In the genomic region with DNA sequence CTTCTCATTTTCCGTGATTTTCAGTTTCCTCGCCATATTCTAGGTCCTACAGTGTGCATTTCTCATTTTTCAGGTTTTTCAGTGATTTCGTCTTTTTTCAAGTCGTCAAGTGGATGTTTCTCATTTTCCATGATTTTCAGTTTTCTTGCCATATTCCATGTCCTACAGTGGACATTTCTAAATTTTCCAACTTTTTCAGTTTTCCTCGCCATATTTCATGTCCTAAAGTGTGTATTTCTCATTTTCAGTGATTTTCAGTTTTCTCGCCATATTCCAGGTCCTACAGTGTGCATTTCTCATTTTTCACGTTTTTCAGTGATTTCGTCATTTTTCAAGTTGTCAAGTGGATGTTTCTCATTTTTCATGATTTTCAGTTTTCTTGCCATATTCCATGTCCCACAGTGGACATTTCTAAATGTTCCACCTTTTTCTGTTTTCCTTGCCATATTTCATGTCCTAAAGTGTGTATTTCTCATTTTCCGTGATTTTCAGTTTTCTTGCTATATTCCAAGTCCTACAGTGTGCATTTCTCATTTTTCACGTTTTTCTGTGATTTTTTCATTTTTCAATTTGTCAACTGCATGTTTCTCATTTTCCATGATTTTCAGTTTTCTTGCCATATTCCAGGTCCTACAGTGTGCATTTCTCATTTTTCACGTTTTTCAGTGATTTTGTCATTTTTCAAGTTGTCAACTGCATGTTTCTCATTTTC, we compare ENCODE assay signal across 8 mouse cellular contexts. TPM values are rescaled to one million over a fixed set of nuclear protein-coding genes. Genes with fewer than 3 reads are reported as not detected.
DNase-seq lines count a peak whose midpoint lies in the region; ATAC-seq and TF ChIP-seq lines count a peak whose summit lies in the region.
"Not testable (repeated sequence)": the region's sequence is repeated elsewhere in the genome, so short reads cannot be mapped to it uniquely, and the experiment has no call there.

No protein-coding gene starts in this region.

- not testable (repeated sequence) for H3K4me2 ChIP-seq in forebrain, embryonic 15.5 days (replicated peaks); heart, postnatal 0 days (ENCODE audit: low read depth, low read length); stomach, embryonic 14.5 days (replicated peaks; ENCODE audit: low read depth, low read length)

- TF ChIP-seq CTCF in heart, postnatal 0 days (IDR thresholded peaks at IDR 0.05; ENCODE audit: low read depth); liver, adult 2 months (IDR thresholded peaks at IDR 0.05; ENCODE audit: low read depth, low read length): not testable (repeated sequence)

- H3K27me3 ChIP-seq in forebrain, embryonic 15.5 days; heart, postnatal 0 days (ENCODE audit: control insufficient read depth, insufficient read depth, low read length); liver, adult 2 months (ENCODE audit: control insufficient read depth, insufficient read depth, low read length); stomach, embryonic 14.5 days (ENCODE audit: control insufficient read depth, insufficient read depth, low read length): not testable (repeated sequence)

- peaks cover 14% of the 10 kb centered on the region for H3K9me3 ChIP-seq in forebrain, embryonic 15.5 days
- not testable (repeated sequence) for H3K9me3 ChIP-seq in heart, postnatal 0 days (replicated peaks; ENCODE audit: control insufficient read depth, low read length); stomach, embryonic 14.5 days (ENCODE audit: control insufficient read depth, low read depth, low read length)

- H3K4me3 ChIP-seq in forebrain, embryonic 15.5 days; heart, postnatal 0 days (ENCODE audit: low read depth, low read length); liver, adult 2 months (ENCODE audit: insufficient read depth, low read depth, low read length); stomach, embryonic 14.5 days (ENCODE audit: low read depth, low read length): not testable (repeated sequence)

- TF ChIP-seq POLR2A in liver, adult 2 months (IDR thresholded peaks at IDR 0.05; ENCODE audit: extremely low read depth, insufficient read depth, low read length), result not testable (repeated sequence)

- not testable (repeated sequence) for H3K36me3 ChIP-seq in forebrain, embryonic 15.5 days; heart, postnatal 0 days (replicated peaks; ENCODE audit: control insufficient read depth, insufficient read depth, low read length); liver, adult 2 months (ENCODE audit: control insufficient read depth, insufficient read depth, low read length); stomach, embryonic 14.5 days (ENCODE audit: control insufficient read depth, insufficient read depth, low read length)

- peak; percentile 74 for DNase-seq in cerebellum, adult 11 months
- peak; percentile 5 for DNase-seq in heart, postnatal 0 days (ENCODE audit: low spot score)
- DNase-seq in kidney, postnatal 14 days, result peak; percentile 100
- DNase-seq in liver, adult 2 months (ENCODE audit: extremely low read depth, low read depth, low spot score), result peak; percentile 34

- ATAC-seq in CD4-positive, CD25-positive, alpha-beta regulatory T cell, adult 4 months, result peak; percentile 44
- ATAC-seq in forebrain, embryonic 15.5 days (replicated peaks), result peak; percentile 90
- peak; percentile 72 for ATAC-seq in heart, postnatal 0 days (ENCODE audit: insufficient read depth, low read depth)
- ATAC-seq in monocyte, adult 5-6 weeks (replicated peaks; ENCODE audit: insufficient number of reproducible peaks, low FRiP score, low TSS enrichment, poor library complexity, severe bottlenecking), result 0 out of 2 replicates have a peak, but pooled peaks have one; percentile 47
- ATAC-seq in stomach, embryonic 14.5 days (ENCODE audit: insufficient number of reproducible peaks, insufficient read depth, low FRiP score, low read depth), result peak; percentile 81

- not testable (repeated sequence) for H3K9ac ChIP-seq in forebrain, embryonic 15.5 days (replicated peaks); heart, postnatal 0 days (replicated peaks; ENCODE audit: low read depth, low read length); liver, adult 2 months (ENCODE audit: low read depth, low read length); stomach, embryonic 14.5 days (replicated peaks; ENCODE audit: low read depth, low read length)

- not testable (repeated sequence) for TF ChIP-seq EP300 in heart, postnatal 0 days (IDR thresholded peaks at IDR 0.05; ENCODE audit: low read depth)

- H3K79me2 ChIP-seq in liver, adult 2 months (ENCODE audit: control insufficient read depth, insufficient read depth, low read length), result not testable (repeated sequence)

- 69% methylated on average over 9 of the region's 11 CpGs for WGBS in forebrain, embryonic 15.5 days
- 52% methylated on average over 8 of the region's 11 CpGs for WGBS in heart, postnatal 0 days
- 67% methylated on average over 9 of the region's 11 CpGs for WGBS in liver, adult 2 months
- 57% methylated on average over 8 of the region's 11 CpGs for WGBS in stomach, embryonic 14.5 days

- not testable (repeated sequence) for H3K27ac ChIP-seq in forebrain, embryonic 15.5 days (replicated peaks); heart, postnatal 0 days (ENCODE audit: low read depth); liver, adult 2 months (replicated peaks; ENCODE audit: insufficient read depth, low read depth, low read length); stomach, embryonic 14.5 days (ENCODE audit: low read length)

- H3K4me1 ChIP-seq in forebrain, embryonic 15.5 days; heart, postnatal 0 days (ENCODE audit: control insufficient read depth, insufficient read depth); liver, adult 2 months (ENCODE audit: control insufficient read depth, insufficient read depth, low read length); stomach, embryonic 14.5 days (ENCODE audit: control insufficient read depth, insufficient read depth, low read length): not testable (repeated sequence)

RNA-seq across cellular contexts. Expression of a gene that starts 1.0 kb away (rescaled TPM):
- 1 to 10 TPM in 1 of 2 experiments, not detected in 1; 2.6 TPM for polyA plus RNA-seq in CD4-positive, CD25-positive, alpha-beta regulatory T cell, adult 4 months (2017; shearing (Covaris generic))
- polyA plus RNA-seq in forebrain, embryonic 15.5 days (2015; fragmentation: Nextera tagmentation; extraction: Ambion mirVana), result not detected in 2 replicates
- not detected in 2 replicates for total RNA-seq in heart, postnatal 0 days (2014; rRNA removed; ENCODE audit: low replicate concordance)
- not detected in 2 replicates for polyA plus RNA-seq in heart, postnatal 0 days (2015; fragmentation: Nextera tagmentation; extraction: Ambion mirVana)
- not detected in 2 replicates for total RNA-seq in liver, adult 2 months (2014; rRNA removed)
- polyA plus RNA-seq in liver, adult 2 months (2012; rRNA removed), result not detected in 2 replicates
- total RNA-seq in monocyte, adult 5-6 weeks (2017), result 3.6 to 13.9 TPM (median 4.9 TPM) in 3 replicates
- not detected in 2 replicates for polyA plus RNA-seq in stomach, embryonic 14.5 days (2014; fragmentation: Nextera tagmentation; extraction: Ambion mirVana)

RNA-seq across cellular contexts. Expression of a gene that starts 1.4 kb away (rescaled TPM):
- polyA plus RNA-seq in CD4-positive, CD25-positive, alpha-beta regulatory T cell, adult 4 months (2017; shearing (Covaris generic)), result not detected
- polyA plus RNA-seq in forebrain, embryonic 15.5 days (2015; fragmentation: Nextera tagmentation; extraction: Ambion mirVana), result not detected in 2 replicates
- total RNA-seq in heart, postnatal 0 days (2014; rRNA removed; ENCODE audit: low replicate concordance), result not detected in 2 replicates
- polyA plus RNA-seq in heart, postnatal 0 days (2015; fragmentation: Nextera tagmentation; extraction: Ambion mirVana), result not detected in 2 replicates
- total RNA-seq in liver, adult 2 months (2014; rRNA removed), result not detected in 2 replicates
- polyA plus RNA-seq in liver, adult 2 months (2012; rRNA removed), result not detected in 2 replicates
- 1.5 to 1.6 TPM in 2 of 3 replicates, not detected in the other for total RNA-seq in monocyte, adult 5-6 weeks (2017)
- polyA plus RNA-seq in stomach, embryonic 14.5 days (2014; fragmentation: Nextera tagmentation; extraction: Ambion mirVana), result not detected in 2 replicates

RNA-seq across cellular contexts. Expression of a gene that starts 10.8 kb away (rescaled TPM):
- under 1 TPM in 1 of 2 experiments, not detected in 1; 0.83 TPM for polyA plus RNA-seq in CD4-positive, CD25-positive, alpha-beta regulatory T cell, adult 4 months (2017; shearing (Covaris generic))
- not detected in 2 replicates for polyA plus RNA-seq in forebrain, embryonic 15.5 days (2015; fragmentation: Nextera tagmentation; extraction: Ambion mirVana)
- not detected in 2 replicates for total RNA-seq in heart, postnatal 0 days (2014; rRNA removed; ENCODE audit: low replicate concordance)
- not detected in 2 replicates for polyA plus RNA-seq in heart, postnatal 0 days (2015; fragmentation: Nextera tagmentation; extraction: Ambion mirVana)
- 0.34 TPM in 1 of 2 replicates, not detected in the other for total RNA-seq in liver, adult 2 months (2014; rRNA removed)
- not detected in 2 replicates for polyA plus RNA-seq in liver, adult 2 months (2012; rRNA removed)
- 2.2 to 13.2 TPM (median 2.9 TPM) in 3 replicates for total RNA-seq in monocyte, adult 5-6 weeks (2017)
- not detected in 2 replicates for polyA plus RNA-seq in stomach, embryonic 14.5 days (2014; fragmentation: Nextera tagmentation; extraction: Ambion mirVana)

RNA-seq across cellular contexts. Expression of a gene that starts 13.3 kb away (rescaled TPM):
- not detected for polyA plus RNA-seq in CD4-positive, CD25-positive, alpha-beta regulatory T cell, adult 4 months (2017; shearing (Covaris generic))
- polyA plus RNA-seq in forebrain, embryonic 15.5 days (2015; fragmentation: Nextera tagmentation; extraction: Ambion mirVana), result not detected in 2 replicates
- not detected in 2 replicates for total RNA-seq in heart, postnatal 0 days (2014; rRNA removed; ENCODE audit: low replicate concordance)
- not detected in 2 replicates for polyA plus RNA-seq in heart, postnatal 0 days (2015; fragmentation: Nextera tagmentation; extraction: Ambion mirVana)
- total RNA-seq in liver, adult 2 months (2014; rRNA removed), result not detected in 2 replicates
- polyA plus RNA-seq in liver, adult 2 months (2012; rRNA removed), result not detected in 2 replicates
- 8.3 to 8.9 TPM in 2 of 3 replicates, not detected in the other for total RNA-seq in monocyte, adult 5-6 weeks (2017)
- not detected in 2 replicates for polyA plus RNA-seq in stomach, embryonic 14.5 days (2014; fragmentation: Nextera tagmentation; extraction: Ambion mirVana)

RNA-seq across cellular contexts. Expression of a gene that starts 15.1 kb away (rescaled TPM):
- polyA plus RNA-seq in CD4-positive, CD25-positive, alpha-beta regulatory T cell, adult 4 months (2017; shearing (Covaris generic)), result 1 to 10 TPM in 1 of 2 experiments, not detected in 1; 1.8 TPM
- polyA plus RNA-seq in forebrain, embryonic 15.5 days (2015; fragmentation: Nextera tagmentation; extraction: Ambion mirVana), result not detected in 2 replicates
- not detected in 2 replicates for total RNA-seq in heart, postnatal 0 days (2014; rRNA removed; ENCODE audit: low replicate concordance)
- polyA plus RNA-seq in heart, postnatal 0 days (2015; fragmentation: Nextera tagmentation; extraction: Ambion mirVana), result 0.19 TPM in 1 of 2 replicates, not detected in the other
- total RNA-seq in liver, adult 2 months (2014; rRNA removed), result 0.46 and 1.1 TPM in 2 replicates
- polyA plus RNA-seq in liver, adult 2 months (2012; rRNA removed), result not detected in 2 replicates
- 12.8 to 35.6 TPM (median 16.9 TPM) in 3 replicates for total RNA-seq in monocyte, adult 5-6 weeks (2017)
- polyA plus RNA-seq in stomach, embryonic 14.5 days (2014; fragmentation: Nextera tagmentation; extraction: Ambion mirVana), result 0.39 TPM in 1 of 2 replicates, not detected in the other

Comparison
In these comparisons a context has a peak if more than half of its experiments do, and no peak if none do; other contexts are left out.
1. DNase-seq: peak in every context shown above with its lines; median percentile 100 in kidney, postnatal 14 days; 74 in cerebellum, adult 11 months; 34 in liver, adult 2 months; 5 in heart, postnatal 0 days.